Mouse (Mus musculus) 3T3-L1 (cell line): ENCODE results near the gene Best2.

ENCODE experiments used
- DNase-seq: peaks from one replicate; pipeline ENCODE4 v3.0.0-alpha.2; 2015; ENCODE audit warnings: low read depth, low spot score

Best2 gene

GRCm38 (mm10) chr8:85014431-85014830, at the start of gene Best2:
TSS of gene Best2 (minus strand) at chr8:85014531.
- DNase-seq, result no peak

DNA sequence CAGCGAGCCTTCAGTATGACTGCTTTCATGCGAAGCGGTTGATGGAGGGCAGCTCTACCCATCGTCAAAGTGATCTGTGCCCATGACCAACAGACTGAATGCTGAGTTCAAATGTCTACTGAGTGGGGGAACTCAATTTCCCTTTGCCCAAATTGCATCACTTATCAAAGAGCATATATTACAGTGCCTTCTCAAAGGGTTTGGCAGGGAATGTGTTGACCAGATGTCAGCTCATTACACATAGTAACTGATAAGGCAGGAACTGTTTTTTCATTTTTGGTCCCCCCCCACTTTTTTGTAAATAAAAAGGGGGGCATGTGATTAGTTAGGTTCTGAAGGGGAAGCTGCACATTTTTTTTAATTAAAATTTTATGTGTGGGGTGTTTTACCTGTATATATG, 48.3 kb upstream of the Best2 start:
- no peak for DNase-seq

DNA sequence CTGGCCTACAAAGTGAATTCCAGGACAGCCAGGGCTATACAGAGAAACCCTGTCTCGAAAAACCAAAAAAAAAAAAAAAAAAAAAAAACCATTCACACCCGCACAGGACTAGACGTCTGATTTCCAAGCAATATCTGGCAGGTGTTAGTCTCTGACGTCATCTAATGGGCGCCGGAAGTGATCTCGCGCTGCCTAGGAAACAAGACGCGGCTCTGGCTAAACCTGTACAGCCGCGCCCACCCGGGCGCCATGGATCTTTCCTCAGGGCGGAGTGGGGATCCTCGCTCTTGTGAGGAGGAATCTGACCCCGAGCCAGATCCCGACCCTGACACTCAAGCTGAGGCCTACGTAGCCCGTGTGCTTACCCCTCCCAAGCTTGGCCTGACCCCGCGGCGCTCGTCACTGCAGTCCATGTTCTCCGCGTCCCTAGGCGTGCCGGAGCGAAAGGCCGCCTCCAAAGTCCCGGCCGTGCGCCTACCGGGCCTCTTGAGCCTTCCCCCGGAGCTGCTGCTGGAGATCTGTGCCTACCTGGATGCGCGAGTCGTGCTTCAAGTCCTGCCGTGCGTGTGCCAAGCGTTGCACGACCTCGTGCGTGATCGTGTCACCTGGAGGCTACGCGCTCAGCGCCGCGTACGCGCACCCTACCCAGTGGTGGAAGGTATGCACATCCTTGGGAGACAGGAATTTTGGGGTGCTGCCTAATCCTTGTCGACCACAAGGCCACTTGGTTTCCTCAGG, 45.7 kb upstream of the Best2 start, which contains the start of gene Fbxw9:
Gene Fbxw9, plus strand, starts transcription at position 177 of the 738 bp plus-strand sequence.
- peak; percentile 97 for DNase-seq

DNA sequence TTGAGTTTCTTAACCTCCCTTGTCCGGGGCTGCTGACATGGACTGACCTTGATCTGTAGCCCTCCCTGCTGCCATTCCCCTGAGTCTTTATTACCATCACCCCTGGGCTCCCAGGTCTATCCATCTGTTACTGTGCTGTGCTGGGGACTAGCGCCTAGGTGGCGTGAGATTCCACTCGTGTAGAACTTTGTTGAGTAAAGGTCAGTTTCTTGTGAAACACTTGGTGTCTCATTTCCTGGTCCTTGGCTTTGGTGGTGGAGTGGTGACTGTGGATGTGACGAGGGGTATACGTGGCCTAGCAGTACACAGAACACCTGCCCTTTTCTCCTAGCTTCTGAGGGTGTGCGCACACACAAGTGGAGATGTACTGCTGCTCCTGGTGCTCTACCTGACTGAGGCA, 43.0 kb upstream of the Best2 start:
- no peak for DNase-seq

DNA sequence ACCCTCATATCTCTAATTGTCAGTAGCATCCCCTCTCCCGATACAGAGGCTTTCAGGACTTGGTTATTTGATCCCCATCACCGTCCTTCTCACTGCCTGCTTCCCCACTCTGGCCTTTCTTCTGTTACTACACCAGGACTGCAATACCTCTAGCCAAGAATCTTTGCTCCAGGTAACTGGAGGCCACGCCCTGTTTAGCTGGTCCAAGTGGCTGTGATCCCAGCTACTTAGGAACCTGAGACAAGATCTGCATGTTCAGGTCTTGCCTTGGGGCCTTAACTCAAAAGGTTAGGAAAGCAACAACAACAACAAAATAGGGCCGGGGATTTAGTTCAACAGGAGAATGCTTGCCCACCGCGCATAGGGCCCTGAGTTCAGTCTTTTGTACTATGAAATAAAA, 29.3 kb upstream of the Best2 start:
- DNase-seq, result no peak

DNA sequence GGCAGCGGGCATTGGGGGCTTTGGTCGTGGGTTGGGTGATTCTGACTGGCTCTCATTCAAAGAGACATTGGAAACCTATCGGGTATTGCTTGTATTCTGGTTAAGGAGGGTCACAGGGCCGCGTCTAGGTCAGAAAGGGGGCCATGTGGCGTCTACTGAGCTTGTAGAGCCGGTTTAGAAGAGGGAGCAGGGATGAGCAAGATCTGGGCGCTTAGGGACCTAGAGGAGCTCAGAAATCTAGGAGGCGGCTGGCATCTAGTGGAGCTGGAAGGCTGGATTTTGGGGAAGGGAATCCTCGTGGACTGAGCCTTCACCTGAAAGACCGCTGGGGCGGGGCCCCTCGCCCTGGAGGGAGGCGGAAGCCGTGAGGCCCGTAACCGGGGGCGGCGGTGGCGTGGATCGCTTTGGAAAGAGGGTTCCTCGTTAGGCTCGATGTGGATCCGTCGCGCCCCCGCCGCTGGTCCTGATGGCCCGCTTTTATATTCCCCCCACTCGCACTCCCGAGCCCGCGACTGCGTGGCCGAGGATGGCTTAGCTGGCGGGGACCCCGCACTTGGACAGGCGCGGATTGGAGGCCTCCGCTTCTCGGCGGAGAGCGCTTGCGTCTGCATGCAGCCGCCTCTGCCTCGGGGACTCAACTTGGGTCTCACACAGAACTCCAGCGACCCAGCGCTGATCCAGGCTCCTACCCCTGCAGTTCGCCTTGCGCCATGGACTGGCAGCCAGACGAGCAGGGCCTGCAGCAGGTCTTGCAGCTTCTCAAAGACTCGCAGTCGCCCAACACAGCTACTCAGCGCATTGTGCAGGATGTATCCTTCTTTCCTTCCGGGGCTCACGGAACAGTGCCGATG, 23.6 kb upstream of the Best2 start:
- peak; percentile 67 for DNase-seq

DNA sequence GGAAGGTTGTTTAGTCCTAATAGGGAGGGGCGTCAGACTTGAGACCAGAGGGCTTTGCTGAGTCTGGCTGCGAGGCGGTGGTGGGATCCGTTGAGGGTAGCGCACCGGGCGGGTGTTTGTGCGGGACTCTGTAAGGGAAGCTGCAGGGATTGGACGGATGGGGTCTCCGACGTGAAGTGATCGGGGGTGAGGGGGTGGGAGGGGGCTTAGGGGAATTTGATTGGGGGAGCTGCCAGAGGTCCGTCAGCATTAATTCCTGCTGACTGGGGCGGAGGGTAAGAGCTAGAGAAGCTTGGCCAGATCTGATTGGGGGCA, 23.0 kb upstream of the Best2 start:
- DNase-seq, result no peak

- DNase-seq, result peak; percentile 100
Observed at GRCm38 (mm10) chr8:85036718-85037365, 22.5 kb upstream of the Best2 start, which contains the start of gene Tnpo2. TSS of gene Tnpo2 (plus strand) at chr8:85036915.

GRCm38 (mm10) chr8:85036381-85036717, 22.0 kb upstream of the Best2 start:
- DNase-seq, result no peak

DNA sequence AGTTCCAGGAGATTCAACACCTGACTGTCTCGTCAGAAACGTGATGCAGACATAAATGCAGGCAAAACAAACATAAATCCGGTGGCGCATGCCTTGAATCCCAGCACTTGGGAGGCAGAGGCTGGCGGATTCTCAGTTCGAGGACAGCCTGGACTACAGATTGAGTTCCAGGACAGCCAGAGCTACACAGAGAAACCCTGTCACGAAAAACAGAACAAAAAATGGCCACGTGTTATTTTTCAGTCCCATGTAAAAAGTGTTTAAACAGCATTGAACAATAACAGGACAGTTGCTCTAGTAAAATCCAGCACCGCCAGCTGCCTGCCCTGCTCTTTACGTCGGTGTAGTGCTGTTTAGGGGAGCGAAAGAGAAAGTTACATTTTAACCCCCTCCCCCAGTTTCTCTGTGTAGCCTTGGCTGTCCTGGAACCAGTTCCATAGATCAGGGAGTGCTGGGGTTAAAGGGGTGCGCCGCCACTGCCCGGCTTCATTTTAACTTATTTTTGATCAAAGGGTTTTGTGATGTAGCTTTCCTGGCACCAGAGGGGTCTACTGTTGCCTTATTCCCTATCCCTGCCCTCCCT, 21.5 kb upstream of the Best2 start:
- DNase-seq, result peak; percentile 74

GRCm38 (mm10) chr8:85035165-85035727, 20.9 kb upstream of the Best2 start:
- DNase-seq, result no peak

DNA sequence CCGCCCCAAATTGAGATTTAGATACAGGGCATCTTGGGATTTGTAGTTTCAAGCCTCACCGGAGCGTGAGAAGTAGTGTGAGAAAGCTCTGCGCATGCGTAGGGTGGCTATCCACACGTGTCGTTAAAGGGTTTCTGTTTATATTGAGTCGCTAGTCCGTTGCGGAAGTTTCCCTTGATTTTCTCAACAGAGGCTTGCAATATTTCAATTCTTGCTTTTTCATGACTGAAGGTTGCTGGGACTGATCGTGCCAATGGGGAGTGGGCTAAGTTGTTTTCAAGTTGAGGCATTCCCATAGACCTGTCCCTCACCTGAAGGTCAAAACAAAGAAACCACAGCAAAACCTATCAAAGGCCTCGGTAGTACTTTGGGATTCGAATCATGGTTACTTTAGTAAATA, 20.4 kb upstream of the Best2 start:
- no peak for DNase-seq

DNA sequence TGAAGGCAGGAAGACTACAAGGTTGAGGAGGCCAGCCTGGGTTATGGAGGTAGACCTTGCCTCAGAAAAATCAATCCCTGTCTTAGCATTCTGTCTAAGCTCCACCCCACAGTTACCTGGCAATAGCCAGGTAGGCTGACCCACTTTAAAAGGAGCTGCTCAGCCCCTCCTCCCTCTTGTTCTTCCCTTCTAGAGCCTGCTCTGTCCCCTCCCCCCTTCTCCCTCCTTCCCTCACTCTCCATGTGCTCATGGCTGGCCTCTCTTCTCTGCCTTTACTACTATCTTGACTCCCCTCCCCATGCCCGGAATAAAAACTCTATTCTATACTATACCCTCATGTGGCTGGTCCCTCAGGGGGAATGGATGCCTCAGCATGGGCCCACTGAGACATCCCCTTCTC, 19.5 kb upstream of the Best2 start:
- DNase-seq, result no peak

DNA sequence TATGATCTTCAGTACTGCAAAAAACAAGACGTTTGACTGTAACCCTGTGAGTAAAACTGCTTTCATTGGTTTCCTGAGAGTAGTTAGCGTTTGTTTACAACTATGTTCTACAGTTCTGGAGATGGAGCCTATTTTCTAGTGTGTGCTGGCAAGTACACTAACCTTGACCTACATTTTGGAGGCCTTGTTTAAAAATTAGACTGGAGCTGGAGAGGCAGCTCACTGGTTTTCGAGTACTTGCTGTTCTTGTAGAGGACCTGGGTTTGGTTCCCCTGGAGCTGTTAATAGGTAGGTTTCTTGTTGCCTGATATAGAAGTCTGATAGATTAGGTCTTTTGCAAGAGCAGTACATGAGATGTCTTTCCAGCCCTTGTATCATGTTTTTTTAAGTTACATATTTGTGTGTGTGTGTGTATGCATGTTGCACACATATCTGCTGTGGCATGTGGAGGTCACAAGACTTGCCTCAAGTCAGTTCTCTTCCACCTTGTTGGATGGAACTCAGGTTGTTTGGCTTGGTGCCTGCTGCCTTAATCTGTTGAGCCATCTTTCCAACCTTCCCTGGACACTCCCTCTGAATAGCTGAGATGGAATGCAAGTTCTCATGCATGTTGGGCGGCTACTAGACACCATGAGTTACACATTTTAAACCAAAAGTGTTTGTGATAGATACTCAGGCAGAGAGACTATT, 18.4 kb upstream of the Best2 start:
- peak; percentile 50 for DNase-seq

DNA sequence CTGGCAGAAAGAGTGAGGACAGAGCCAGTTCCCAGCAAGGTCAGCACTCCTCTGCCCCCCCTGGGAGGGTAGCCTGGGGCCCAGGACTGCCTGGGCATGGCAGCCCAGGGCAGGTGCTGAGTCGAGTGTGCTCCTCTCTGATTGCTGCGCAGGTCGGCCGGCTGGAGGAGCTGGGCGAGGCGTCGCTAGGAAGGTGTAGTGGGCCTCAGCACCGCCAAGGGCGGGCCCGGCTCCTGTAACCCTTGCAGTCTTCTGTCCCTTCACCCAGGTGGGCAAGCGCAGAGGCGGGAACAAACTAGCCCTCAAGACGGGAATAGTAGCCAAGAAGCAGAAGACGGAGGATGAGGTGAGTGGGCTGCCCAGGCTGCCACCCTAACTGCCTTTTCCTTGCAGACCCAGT, 14.9 kb upstream of the Best2 start:
- DNase-seq, result no peak

GRCm38 (mm10) chr8:85027922-85028321, 13.6 kb upstream of the Best2 start:
- peak; percentile 52 for DNase-seq

- peak; percentile 48 for DNase-seq
Observed at GRCm38 (mm10) chr8:85027516-85027855, 13.2 kb upstream of the Best2 start.

DNA sequence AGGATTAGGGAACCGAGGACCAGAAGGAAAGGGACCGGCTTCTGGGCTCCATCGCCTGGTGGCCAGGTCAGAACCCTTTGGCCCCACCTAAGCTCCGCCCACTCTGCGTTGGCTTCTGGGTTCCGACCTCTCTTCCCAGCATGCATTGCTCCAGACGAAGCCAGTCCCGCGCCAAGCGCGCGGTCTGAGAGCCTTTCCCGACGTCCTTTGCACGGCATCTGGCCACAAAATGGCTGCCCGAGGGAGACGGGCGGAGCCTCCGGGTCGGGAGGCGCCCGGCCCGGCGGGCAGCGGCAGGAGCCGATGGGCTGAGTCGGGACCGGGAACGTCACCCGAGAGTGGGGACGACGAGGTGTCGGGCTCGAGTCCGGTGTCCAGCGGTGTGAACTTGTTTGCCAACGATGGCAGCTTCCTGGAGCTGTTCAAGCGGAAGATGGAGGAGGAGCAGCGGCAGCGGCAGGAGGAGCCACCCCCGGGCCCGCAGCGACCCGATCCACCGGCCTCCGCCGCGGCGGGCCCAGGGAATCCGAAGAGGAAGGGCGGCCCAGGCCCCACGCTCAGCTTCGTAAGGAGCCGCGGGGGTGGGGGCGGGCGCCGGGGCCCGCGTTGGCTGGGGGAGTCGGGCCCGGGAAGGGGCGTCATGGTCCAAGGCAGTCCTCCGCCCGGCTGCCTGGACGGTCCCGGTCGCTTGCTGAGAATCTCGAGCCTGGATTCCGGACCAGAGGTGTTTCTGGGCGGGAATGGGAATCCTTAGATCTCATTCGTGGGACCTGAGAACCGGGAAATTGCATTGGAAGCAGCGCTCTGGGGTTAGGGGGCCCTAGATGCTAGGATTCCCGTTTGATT, 12.6 kb upstream of the Best2 start, which contains the start of gene Trir:
Gene Trir, plus strand, starts transcription at position 154 of the 846 bp plus-strand sequence.
- DNase-seq, result peak; percentile 99

GRCm38 (mm10) chr8:85025098-85025932, 11.0 kb upstream of the Best2 start, which contains the start of gene Asna1:
TSS of gene Asna1 (minus strand) at chr8:85025281.
- DNase-seq, result peak; percentile 99
